In the genomic region with DNA sequence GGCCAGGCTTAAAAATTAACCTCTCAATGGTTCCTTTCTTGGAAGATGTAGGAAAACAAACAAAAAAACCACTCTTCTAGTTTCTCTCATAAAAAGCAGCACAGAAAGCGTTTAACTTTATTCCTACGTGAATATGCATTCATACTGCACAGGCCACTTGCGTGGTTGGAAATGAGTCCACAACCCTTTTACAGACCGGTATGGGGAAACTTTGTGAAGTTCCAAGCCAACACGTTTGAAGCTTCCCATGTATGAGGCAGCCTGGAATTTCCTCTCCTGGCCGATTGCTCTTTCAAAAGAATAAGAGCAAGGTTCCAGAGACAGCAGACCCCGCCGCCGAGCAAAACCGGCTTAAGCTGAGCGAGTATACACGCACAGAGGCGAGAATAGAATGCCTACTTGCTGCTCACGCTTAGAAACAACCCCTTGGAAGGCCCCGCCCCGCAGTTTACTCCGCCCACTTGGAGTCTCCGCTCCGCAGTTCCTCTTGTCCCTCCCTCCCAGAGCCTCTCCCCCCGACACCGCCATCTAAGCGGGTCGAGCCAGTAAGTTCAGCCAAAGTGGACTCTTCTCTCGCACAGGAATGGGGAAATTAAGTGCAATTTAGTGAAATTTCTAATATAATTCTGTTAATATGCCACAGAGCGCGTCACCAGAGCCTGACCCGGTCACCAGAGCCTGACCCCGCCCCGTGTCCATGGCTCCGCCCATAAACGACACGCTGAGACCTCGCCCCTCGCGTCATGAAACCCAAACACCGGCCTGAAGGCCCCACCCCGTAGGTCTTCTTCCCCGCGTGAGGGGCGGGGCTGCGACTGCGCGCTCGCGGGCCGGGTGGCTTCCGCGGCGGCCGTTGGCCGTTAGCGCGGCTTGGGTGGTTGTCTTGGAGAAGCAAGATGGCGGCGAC, we compare ENCODE assay signal across 8 mouse cellular contexts. TPM values are rescaled to one million over a fixed set of nuclear protein-coding genes. Genes with fewer than 3 reads are reported as not detected.
DNase-seq lines count a peak whose midpoint lies in the region; ATAC-seq and TF ChIP-seq lines count a peak whose summit lies in the region.
"Not testable (repeated sequence)": the region's sequence is repeated elsewhere in the genome, so short reads cannot be mapped to it uniquely, and the experiment has no call there.

A gene (plus strand): TSS at position 801 of the 907 bp plus-strand sequence.

- H3K4me1 ChIP-seq in intestine, postnatal 0 days (replicated peaks; ENCODE audit: control insufficient read depth, insufficient read depth, low read length), result not testable (repeated sequence)

- peak within 1 kb of the TSS; percentile 45 for H3K4me3 ChIP-seq in intestine, postnatal 0 days (ENCODE audit: low read depth, low read length)
- H3K4me3 ChIP-seq in macrophage (ENCODE audit: inconsistent target), result peak within 1 kb of the TSS; percentile 32

- peak; percentile 94 for ATAC-seq in erythroblast, adult 5-6 weeks (replicated peaks; ENCODE audit: low FRiP score, poor library complexity, severe bottlenecking)
- ATAC-seq in intestine, postnatal 0 days, result peak; percentile 98

- not testable (repeated sequence) for H3K9me3 ChIP-seq in intestine, postnatal 0 days (ENCODE audit: control insufficient read depth)

- H3K27me3 ChIP-seq in intestine, postnatal 0 days (replicated peaks; ENCODE audit: control insufficient read depth, insufficient read depth, low read length), result not testable (repeated sequence)

- under 1% methylated on average over 12 of the region's 55 CpGs for WGBS in intestine, postnatal 0 days
- 0% methylated on average over 3 of the region's 55 CpGs for WGBS in macrophage (ENCODE audit: missing documents)

- H3K9ac ChIP-seq in intestine, postnatal 0 days (ENCODE audit: low read depth, low read length), result peak within 1 kb of the TSS; percentile 26; the same call in 1 of the 2 replicates

- intact Hi-C loops in left cerebral cortex, postnatal 14 days (cut with DNase I), result not testable (repeated sequence)

- TF ChIP-seq CTCF in intestine, postnatal 0 days (IDR thresholded peaks at IDR 0.05; ENCODE audit: low read depth), result not testable (repeated sequence)

- peak within 1 kb of the TSS; percentile 51 for H3K4me2 ChIP-seq in intestine, postnatal 0 days (replicated peaks; ENCODE audit: low read depth)

- not testable (repeated sequence) for H3K36me3 ChIP-seq in intestine, postnatal 0 days (ENCODE audit: control insufficient read depth, insufficient read depth); macrophage (ENCODE audit: inconsistent target)

- H3K27ac ChIP-seq in intestine, postnatal 0 days (ENCODE audit: low read depth, low read length), result not testable (repeated sequence)
- peak within 1 kb of the TSS; percentile 51 for H3K27ac ChIP-seq in macrophage

- H3K79me2 ChIP-seq in macrophage (ENCODE audit: inconsistent target), result not testable (repeated sequence)

- peak; percentile 41 for DNase-seq in 3134 (ENCODE audit: extremely low read depth, insufficient read length, low spot score)
- peak; percentile 19 for DNase-seq in adrenal gland, postnatal 14 days
- peak; percentile 86 for DNase-seq in heart, adult 8-10 months (ENCODE audit: low spot score)
- not testable (repeated sequence) for DNase-seq in left cerebral cortex, postnatal 14 days (ENCODE audit: low spot score in 2 of 2)
- DNase-seq in retina, postnatal 1 day, result peak; percentile 15

RNA-seq across cellular contexts. Expression of the gene that starts here (rescaled TPM):
- 19.0 TPM in 2 replicates for total RNA-seq in adrenal gland, postnatal 14 days (2021)
- 6.7 and 7.9 TPM in 2 replicates for total RNA-seq in erythroblast, adult 5-6 weeks (2015; ENCODE audit: low replicate concordance)
- 5.4 and 6.3 TPM in 2 replicates for total RNA-seq in erythroblast, adult 5-6 weeks (2017; ENCODE audit: low replicate concordance)
- total RNA-seq in heart, adult 8-10 months (2022), result 10 to 100 TPM; 16.3 to 20.0 (median 17.5) TPM
- polyA plus RNA-seq in intestine, postnatal 0 days (2015; fragmentation: Nextera tagmentation; extraction: Ambion mirVana), result 12.4 and 13.4 TPM in 2 replicates
- 10 to 100 TPM; 19.9 to 21.4 TPM for total RNA-seq in left cerebral cortex, postnatal 14 days (2021)
- total RNA-seq in macrophage (2018; cell fraction: chromatin; rRNA removed), result 10 to 100 TPM; 37.3 to 83.3 (median 55.3) TPM
- 10 to 100 TPM in 2 of 26 experiments, 1 to 10 TPM in 24; 6.5 to 11.2 (median 8.5) TPM for total RNA-seq in macrophage (2018; cell fraction: cytosol; rRNA removed)
- total RNA-seq in macrophage (2018; cell fraction: nucleus; rRNA removed), result 10 to 100 TPM; 18.3 to 46.9 (median 30.4) TPM
- 5.7 to 11.6 TPM (median 6.5 TPM) in 3 replicates for polyA plus RNA-seq in macrophage (2018)
